ENCODE assay signal across 20 mouse cellular contexts in genomic region chr6:29287944-29288343, GRCm38 (mm10). TPM values are rescaled to one million over a fixed set of nuclear protein-coding genes. Genes with fewer than 3 reads are reported as not detected.
DNase-seq lines count a peak whose midpoint lies in the region; ATAC-seq lines count a peak whose summit lies in the region.
"Had no signal": no experiment of that assay in that cellular context is flagged by ENCODE, and none has a peak within 500 bp of the region (broad histone marks: within the 10 kb centered on the region; RNA-seq: fewer than 3 reads in every experiment).

No protein-coding gene starts in this region.

- H3K4me2 ChIP-seq in heart, embryonic 12.5 days: no peak overlapping the region
- no peak overlapping the region for H3K4me2 ChIP-seq in midbrain, embryonic 11.5 days
- H3K4me2 ChIP-seq: hindbrain, embryonic 14.5 days; liver, embryonic 15.5 days had no signal

- no peak for ATAC-seq in heart, embryonic 12.5 days (ENCODE audit: insufficient number of reproducible peaks, low FRiP score)
- no peak for ATAC-seq in midbrain, embryonic 11.5 days (ENCODE audit: low FRiP score)
- ATAC-seq: forebrain, embryonic 14.5 days; intestine, postnatal 0 days; lung, postnatal 0 days had no signal

- H3K9me3 ChIP-seq in heart, embryonic 12.5 days (replicated peaks): no peaks in the 10 kb centered on the region
- H3K9me3 ChIP-seq in midbrain, embryonic 10.5 days (replicated peaks): no peaks in the 10 kb centered on the region
- H3K9me3 ChIP-seq in midbrain, embryonic 11.5 days (ENCODE audit: control insufficient read depth, low read length): no peaks in the 10 kb centered on the region
- H3K9me3 ChIP-seq: embryonic facial prominence, embryonic 10.5 days; liver, embryonic 15.5 days had no signal

- peak; percentile 39 for DNase-seq in adrenal gland, adult 2 months
- DNase-seq in adrenal gland, adult 8-10 months: no peak
- peak; percentile 22 for DNase-seq in heart, adult 8-10 months (ENCODE audit: low spot score)
- DNase-seq in midbrain, embryonic 10.5 days (ENCODE audit: low spot score): no peak
- DNase-seq in midbrain, embryonic 11.5 days (ENCODE audit: low spot score, missing footprints): no peak
- peak; percentile 15 to 35 for DNase-seq in kidney, postnatal 36 days
- no peak for DNase-seq in spleen, adult 18-20 months
- DNase-seq: thymus, postnatal 36 days had no signal

- H3K4me1 ChIP-seq in heart, embryonic 12.5 days (replicated peaks): no peaks in the 10 kb centered on the region
- peaks cover 11% of the 10 kb centered on the region for H3K4me1 ChIP-seq in midbrain, embryonic 10.5 days
- H3K4me1 ChIP-seq in midbrain, embryonic 11.5 days (ENCODE audit: control insufficient read depth, insufficient read depth, low read length): peaks cover 3% of the 10 kb centered on the region; the same call in 1 of the 2 replicates
- H3K4me1 ChIP-seq: embryonic facial prominence, embryonic 10.5 days; liver, embryonic 15.5 days had no signal

- no peak overlapping the region for H3K4me3 ChIP-seq in heart, embryonic 12.5 days
- H3K4me3 ChIP-seq in midbrain, embryonic 10.5 days: no peak overlapping the region
- no peak overlapping the region for H3K4me3 ChIP-seq in midbrain, embryonic 11.5 days (ENCODE audit: low read depth, low read length)
- H3K4me3 ChIP-seq: embryonic facial prominence, embryonic 10.5 days; liver, embryonic 15.5 days had no signal

- 76% methylated on average over 5 of the region's 5 CpGs for WGBS in heart, embryonic 12.5 days
- 58% methylated on average over 5 of the region's 5 CpGs for WGBS in midbrain, embryonic 10.5 days
- WGBS in midbrain, embryonic 11.5 days: 51% methylated on average over 5 of the region's 5 CpGs

- no peak overlapping the region for H3K27ac ChIP-seq in heart, embryonic 12.5 days (ENCODE audit: poor library complexity, severe bottlenecking)
- H3K27ac ChIP-seq in midbrain, embryonic 10.5 days (replicated peaks): peak overlapping the region; percentile 42; the same call in 1 of the 2 replicates
- no peak overlapping the region for H3K27ac ChIP-seq in midbrain, embryonic 11.5 days (ENCODE audit: low read depth, low read length)
- H3K27ac ChIP-seq: embryonic facial prominence, embryonic 10.5 days; hindbrain, embryonic 14.5 days; liver, embryonic 15.5 days had no signal

- H3K36me3 ChIP-seq in heart, embryonic 12.5 days: no peaks in the 10 kb centered on the region
- H3K36me3 ChIP-seq in midbrain, embryonic 10.5 days: no peaks in the 10 kb centered on the region
- no peaks in the 10 kb centered on the region for H3K36me3 ChIP-seq in midbrain, embryonic 11.5 days (ENCODE audit: control insufficient read depth, insufficient read depth, low read length)
- H3K36me3 ChIP-seq: embryonic facial prominence, embryonic 10.5 days; liver, embryonic 15.5 days had no signal

- 0 out of 2 replicates have a peak, but pooled peaks cover 3% of the 10 kb centered on the region for H3K27me3 ChIP-seq in heart, embryonic 12.5 days (replicated peaks)
- no peaks in the 10 kb centered on the region for H3K27me3 ChIP-seq in midbrain, embryonic 10.5 days (ENCODE audit: low read depth, poor library complexity, severe bottlenecking)
- H3K27me3 ChIP-seq in midbrain, embryonic 11.5 days (ENCODE audit: control insufficient read depth, insufficient read depth, low read length): no peaks in the 10 kb centered on the region
- H3K27me3 ChIP-seq: CH12.LX; liver, embryonic 15.5 days had no signal

- H3K9ac ChIP-seq in heart, embryonic 12.5 days: no peak overlapping the region
- no peak overlapping the region for H3K9ac ChIP-seq in midbrain, embryonic 11.5 days (ENCODE audit: low read length)
- H3K9ac ChIP-seq: hindbrain, embryonic 14.5 days; liver, embryonic 15.5 days had no signal

RNA-seq across cellular contexts. Expression of gene Fam71f2, which starts 8.6 kb away (rescaled TPM):
- total RNA-seq in adrenal gland, adult 2 months (2021): under 1 TPM in 1 of 2 experiments, not detected in 1; 0.29 TPM
- polyA plus RNA-seq in adrenal gland, adult 2 months (2012; rRNA removed): 0.18 and 0.35 TPM in 2 replicates
- under 1 TPM in 1 of 4 experiments, not detected in 3; 0.23 TPM for total RNA-seq in adrenal gland, adult 8-10 months (2022)
- total RNA-seq in heart, adult 8-10 months (2022): under 1 TPM in 1 of 4 experiments, not detected in 3; 0.59 TPM
- polyA plus RNA-seq in heart, embryonic 12.5 days (2016; fragmentation: Nextera tagmentation; extraction: Ambion mirVana): 0.26 TPM in 1 of 2 replicates, not detected in the other
- 0.22 and 0.23 TPM in 2 replicates for polyA plus RNA-seq in midbrain, embryonic 10.5 days (2016; fragmentation: Nextera tagmentation; extraction: Ambion mirVana)
- 0.41 and 0.79 TPM in 2 replicates for polyA plus RNA-seq in midbrain, embryonic 11.5 days (2014; fragmentation: Nextera tagmentation; extraction: Ambion mirVana)
- total RNA-seq: layer of hippocampus, postnatal 10 days had no signal
- polyA plus RNA-seq: intestine, postnatal 0 days had no signal

RNA-seq across cellular contexts. Expression of gene Hilpda, which starts 15.7 kb away (rescaled TPM):
- total RNA-seq in adrenal gland, adult 2 months (2021): 1 to 10 TPM; 2.6 to 6.8 TPM
- polyA plus RNA-seq in adrenal gland, adult 2 months (2012; rRNA removed): 10.0 and 12.1 TPM in 2 replicates
- 1 to 10 TPM; 4.6 to 9.3 (median 7.7) TPM for total RNA-seq in adrenal gland, adult 8-10 months (2022)
- 1 to 10 TPM; 3.7 to 6.7 (median 6.1) TPM for total RNA-seq in heart, adult 8-10 months (2022)
- 22.7 TPM in 2 replicates for polyA plus RNA-seq in heart, embryonic 12.5 days (2016; fragmentation: Nextera tagmentation; extraction: Ambion mirVana)
- 31.0 and 34.0 TPM in 2 replicates for polyA plus RNA-seq in midbrain, embryonic 10.5 days (2016; fragmentation: Nextera tagmentation; extraction: Ambion mirVana)
- polyA plus RNA-seq in midbrain, embryonic 11.5 days (2014; fragmentation: Nextera tagmentation; extraction: Ambion mirVana): 30.1 and 30.5 TPM in 2 replicates

RNA-seq across cellular contexts. Expression of gene Fam71f1, which starts 31.0 kb away (rescaled TPM):
- total RNA-seq in adrenal gland, adult 2 months (2021): not detected
- polyA plus RNA-seq in adrenal gland, adult 2 months (2012; rRNA removed): not detected in 2 replicates
- total RNA-seq in adrenal gland, adult 8-10 months (2022): not detected
- not detected for total RNA-seq in heart, adult 8-10 months (2022)
- polyA plus RNA-seq in heart, embryonic 12.5 days (2016; fragmentation: Nextera tagmentation; extraction: Ambion mirVana): 0.18 TPM in 2 replicates
- polyA plus RNA-seq in midbrain, embryonic 10.5 days (2016; fragmentation: Nextera tagmentation; extraction: Ambion mirVana): not detected in 2 replicates
- not detected in 2 replicates for polyA plus RNA-seq in midbrain, embryonic 11.5 days (2014; fragmentation: Nextera tagmentation; extraction: Ambion mirVana)
- total RNA-seq: CH12.LX; layer of hippocampus, postnatal 10 days; left cerebral cortex, postnatal 10 days; megakaryocyte progenitor cell, adult 5-6 weeks had no signal
- polyA plus RNA-seq: embryonic facial prominence, embryonic 10.5 days; forebrain, embryonic 14.5 days; hindbrain, embryonic 14.5 days; intestine, postnatal 0 days; liver, embryonic 15.5 days; lung, postnatal 0 days; neural tube, embryonic 14.5 days had no signal

RNA-seq across cellular contexts. Expression of gene Calu, which starts 59.9 kb away (rescaled TPM):
- total RNA-seq in adrenal gland, adult 2 months (2021): 100 to 1,000 TPM; 125 to 150 TPM
- 14.3 and 18.5 TPM in 2 replicates for polyA plus RNA-seq in adrenal gland, adult 2 months (2012; rRNA removed)
- total RNA-seq in adrenal gland, adult 8-10 months (2022): 100 to 1,000 TPM; 121 to 136 (median 126) TPM
- total RNA-seq in heart, adult 8-10 months (2022): 100 to 1,000 TPM; 230 to 251 (median 234) TPM
- polyA plus RNA-seq in heart, embryonic 12.5 days (2016; fragmentation: Nextera tagmentation; extraction: Ambion mirVana): 476 and 483 TPM in 2 replicates
- 246 and 248 TPM in 2 replicates for polyA plus RNA-seq in midbrain, embryonic 10.5 days (2016; fragmentation: Nextera tagmentation; extraction: Ambion mirVana)
- polyA plus RNA-seq in midbrain, embryonic 11.5 days (2014; fragmentation: Nextera tagmentation; extraction: Ambion mirVana): 265 and 278 TPM in 2 replicates

Comparison
In these comparisons a context has a peak if more than half of its experiments do, and no peak if none do; other contexts are left out.
1. DNase-seq: peak in adrenal gland, adult 2 months (single experiment), heart, adult 8-10 months (single experiment) and kidney, postnatal 36 days (2 of 2); none in adrenal gland, adult 8-10 months (single experiment), midbrain, embryonic 10.5 days (single experiment), midbrain, embryonic 11.5 days (single experiment) and spleen, adult 18-20 months (0 of 2).